Mouse (Mus musculus) stomach, postnatal 0 days (tissue): ENCODE results near the gene Cox4i2. TPM values are rescaled to one million over a fixed set of nuclear protein-coding genes. Genes with fewer than 3 reads are reported as not detected.

Experiments
- ATAC-seq: fragments of 200-750 bp; cut with Nextera tagmentation; 2 replicates; pipeline ENCODE4 v1.8.0; 2017; ENCODE audit not compliant: low FRiP score, low TSS enrichment
- DNase-seq: peaks from one replicate; pipeline ENCODE4 v3.0.0-alpha.2; 2016; ENCODE audit warnings: low spot score
- H3K27ac ChIP-seq: fragments of 300-500 bp; sonication (generic); replicated peaks from 2 replicates; pipeline ENCODE4 v1.5.1; 2014; ENCODE audit warnings: mild to moderate bottlenecking, control low read depth
- H3K27me3 ChIP-seq: fragments of 300-500 bp; sonication (generic); 2 replicates; pipeline ENCODE4 v1.6.1; 2014; ENCODE audit warnings: low read length; ENCODE audit not compliant: control insufficient read depth, insufficient read depth
- H3K36me3 ChIP-seq: fragments of 300-500 bp; sonication (generic); 2 replicates; pipeline ENCODE4 v1.6.1; 2014; ENCODE audit warnings: low read length, mixed read lengths; ENCODE audit not compliant: control insufficient read depth, insufficient read depth
- H3K4me1 ChIP-seq: fragments of 300-500 bp; sonication (generic); replicated peaks from 2 replicates; pipeline ENCODE4 v1.6.1; 2014; ENCODE audit warnings: antibody characterized with exemption; ENCODE audit not compliant: control insufficient read depth, insufficient read depth
- H3K4me2 ChIP-seq: fragments of 300-500 bp; sonication (generic); replicated peaks from 2 replicates; pipeline ENCODE4 v1.6.1; 2014; ENCODE audit warnings: low read depth, mild to moderate bottlenecking, control low read depth, moderate library complexity
- H3K4me3 ChIP-seq: fragments of 300-500 bp; sonication (generic); 2 replicates; pipeline ENCODE4 v1.5.1; 2014; ENCODE audit warnings: low read depth, low read length, control low read depth
- H3K9ac ChIP-seq: fragments of 300-500 bp; sonication (generic); 2 replicates; pipeline ENCODE4 v1.6.1; 2014; ENCODE audit warnings: mild to moderate bottlenecking, low read length, control low read depth, mixed read lengths
- H3K9me3 ChIP-seq: fragments of 300-500 bp; sonication (generic); 2 replicates; pipeline ENCODE4 v1.6.1; 2016; ENCODE audit warnings: low read length; ENCODE audit not compliant: control insufficient read depth
- CTCF ChIP-seq: IDR thresholded peaks from 2 replicates; pipeline ENCODE4 v1.5.1; 2016; ENCODE audit warnings: antibody characterized with exemption, low read depth, mild to moderate bottlenecking, moderate library complexity
- EP300 ChIP-seq: optimal IDR thresholded peaks from 2 replicates; pipeline ENCODE3; 2016; ENCODE audit warnings: antibody characterized with exemption
- WGBS: fragments of 180-500 bp; shearing (Covaris S2); extraction: QIAGEN DNeasy Blood & Tissue Kit; methylation state at CpG from one replicate; pipeline ENCODE4 v1.1.7; 2014; 5-methylcytosine and 5-hydroxymethylcytosine counted together
- polyA plus RNA-seq: library from polyadenylated mRNA; unstranded; fragments of >200 nt; fragmentation: Nextera tagmentation; extraction: Ambion mirVana; gene quantifications from 2 replicates; pipeline ENCODE4 v1.2.1, GENCODE M21; 2015

Cox4i2 gene
- polyA plus RNA-seq, 1 experiment from 2014 or later = 10.6 TPM

GRCm38 (mm10) chr2:152739842-152740260, 14.1 kb upstream of the Cox4i2 start:
- Histone ChIP-seq H3K4me3 (no peak overlapping the region), H3K9me3 (no peaks in the 10 kb centered on the region), H3K36me3 (no peaks in the 10 kb centered on the region), H3K9ac (0 out of 2 replicates have a peak overlapping the region, but pooled peaks have one; percentile 23), H3K4me2 (peak overlapping the region; percentile 86), H3K27ac (peak overlapping the region; percentile 95), H3K27me3 (no peaks in the 10 kb centered on the region), H3K4me1 (0 out of 2 replicates have a peak, but pooled peaks cover 2% of the 10 kb centered on the region)
- 8% methylated on average over 3 of the region's 3 CpGs for WGBS
- peak; percentile 58 for ATAC-seq
- DNase-seq = no peak
- TF ChIP-seq CTCF = no peak
- no peak for TF ChIP-seq EP300

DNA sequence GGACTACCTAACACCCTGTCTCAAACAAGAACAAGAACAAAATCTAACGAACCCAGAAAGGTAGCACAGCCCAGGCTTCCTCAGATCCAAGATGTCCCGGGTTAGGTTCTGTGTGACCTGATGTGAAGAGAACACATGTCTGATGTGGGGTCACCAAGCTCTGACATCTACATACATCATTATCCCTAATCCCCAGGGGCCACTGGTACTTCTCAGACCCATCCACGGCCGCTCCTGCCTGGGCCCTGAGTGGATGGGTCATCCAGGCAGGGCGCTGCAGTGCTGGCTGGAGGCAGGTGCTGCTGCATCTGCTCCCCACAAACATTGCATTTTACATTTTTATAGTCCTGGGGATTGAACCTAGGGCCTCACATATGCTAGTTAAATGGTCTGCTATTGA, 13.5 kb upstream of the Cox4i2 start:
- H3K4me2 ChIP-seq = no peak overlapping the region
- H3K27me3 ChIP-seq = no peaks in the 10 kb centered on the region
- no peaks in the 10 kb centered on the region for H3K4me1 ChIP-seq
- H3K27ac ChIP-seq = peak overlapping the region; percentile 95
- no peak for DNase-seq
- 62% methylated on average over 5 of the region's 5 CpGs for WGBS
- no peaks in the 10 kb centered on the region for H3K36me3 ChIP-seq
- H3K9me3 ChIP-seq = no peaks in the 10 kb centered on the region
- no peak for ATAC-seq
- H3K9ac ChIP-seq = no peak overlapping the region
- no peak for TF ChIP-seq CTCF
- TF ChIP-seq EP300 = no peak
- H3K4me3 ChIP-seq = no peak overlapping the region

DNA sequence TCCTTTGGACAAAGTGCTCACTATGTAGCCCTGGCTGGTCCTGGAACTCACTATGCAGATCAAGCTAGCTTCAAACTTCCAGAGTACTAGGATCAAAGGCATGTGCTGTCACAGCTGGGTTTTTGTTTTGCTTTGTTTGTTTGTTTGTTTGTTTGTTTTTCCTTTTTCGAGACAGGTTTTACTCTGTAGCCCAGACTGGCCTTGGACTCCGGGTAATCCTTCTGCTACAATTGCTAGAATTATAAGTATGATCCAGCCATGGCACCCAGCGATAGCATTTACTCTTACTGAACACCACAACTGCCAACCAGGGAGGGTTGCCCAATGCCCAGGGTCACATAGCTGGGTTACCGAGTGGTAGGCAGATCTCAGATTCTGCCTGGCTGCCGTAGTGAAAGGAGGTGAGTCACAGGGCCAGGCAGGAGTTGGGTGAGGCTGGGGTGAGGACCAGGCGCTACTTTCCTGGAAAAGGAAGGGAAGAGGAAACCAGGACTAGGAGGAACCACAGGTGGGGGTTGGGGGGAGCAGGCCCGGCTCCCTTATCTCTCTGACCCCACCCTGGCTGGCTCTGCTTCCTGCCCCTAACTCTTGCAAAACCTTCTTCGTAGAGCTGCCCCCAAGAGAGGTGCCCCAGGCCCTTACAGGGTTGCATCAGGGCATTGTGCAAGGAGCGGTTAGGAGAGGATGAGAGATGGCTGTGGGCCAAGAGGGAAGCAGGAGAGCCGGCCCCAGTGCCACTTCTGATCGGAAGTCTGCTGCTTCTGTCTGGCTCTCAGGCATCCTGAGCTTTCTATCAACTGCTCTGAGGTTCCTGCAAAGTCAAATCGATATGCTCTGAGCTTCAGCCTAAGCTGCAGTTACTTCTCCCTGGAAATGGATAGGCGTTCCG, 12.6 kb upstream of the Cox4i2 start:
- H3K4me3 ChIP-seq = no peak overlapping the region
- H3K27ac ChIP-seq = peak overlapping the region; percentile 95
- no peaks in the 10 kb centered on the region for H3K27me3 ChIP-seq
- peak; percentile 73 for ATAC-seq
- H3K9ac ChIP-seq = no peak overlapping the region; the same call in 1 of the 2 replicates
- 19% methylated on average over 14 of the region's 14 CpGs for WGBS
- H3K4me1 ChIP-seq = no peaks in the 10 kb centered on the region
- DNase-seq = peak; percentile 90
- 0 out of 2 replicates have a peak overlapping the region, but pooled peaks have one; percentile 12 for H3K4me2 ChIP-seq
- no peaks in the 10 kb centered on the region for H3K9me3 ChIP-seq
- no peaks in the 10 kb centered on the region for H3K36me3 ChIP-seq
- TF ChIP-seq EP300 = peak; percentile 93
- TF ChIP-seq CTCF = peak; percentile 24; the same call in 1 of the 2 replicates

- 28% methylated on average over 10 of the region's 10 CpGs for WGBS
- DNase-seq (peak; percentile 91), ATAC-seq (peak; percentile 40)
- Histone ChIP-seq H3K9ac (no peak overlapping the region; the same call in 1 of the 2 replicates), H3K36me3 (no peaks in the 10 kb centered on the region), H3K4me2 (no peak overlapping the region), H3K27ac (peak overlapping the region; percentile 95), H3K27me3 (no peaks in the 10 kb centered on the region), H3K4me3 (no peak overlapping the region), H3K4me1 (no peaks in the 10 kb centered on the region), H3K9me3 (no peaks in the 10 kb centered on the region)
- TF ChIP-seq CTCF = peak; percentile 91
- TF ChIP-seq EP300 = no peak
These were observed 11.5 kb upstream of the Cox4i2 start for GRCm38 (mm10) chr2:152742435-152742834.

DNA sequence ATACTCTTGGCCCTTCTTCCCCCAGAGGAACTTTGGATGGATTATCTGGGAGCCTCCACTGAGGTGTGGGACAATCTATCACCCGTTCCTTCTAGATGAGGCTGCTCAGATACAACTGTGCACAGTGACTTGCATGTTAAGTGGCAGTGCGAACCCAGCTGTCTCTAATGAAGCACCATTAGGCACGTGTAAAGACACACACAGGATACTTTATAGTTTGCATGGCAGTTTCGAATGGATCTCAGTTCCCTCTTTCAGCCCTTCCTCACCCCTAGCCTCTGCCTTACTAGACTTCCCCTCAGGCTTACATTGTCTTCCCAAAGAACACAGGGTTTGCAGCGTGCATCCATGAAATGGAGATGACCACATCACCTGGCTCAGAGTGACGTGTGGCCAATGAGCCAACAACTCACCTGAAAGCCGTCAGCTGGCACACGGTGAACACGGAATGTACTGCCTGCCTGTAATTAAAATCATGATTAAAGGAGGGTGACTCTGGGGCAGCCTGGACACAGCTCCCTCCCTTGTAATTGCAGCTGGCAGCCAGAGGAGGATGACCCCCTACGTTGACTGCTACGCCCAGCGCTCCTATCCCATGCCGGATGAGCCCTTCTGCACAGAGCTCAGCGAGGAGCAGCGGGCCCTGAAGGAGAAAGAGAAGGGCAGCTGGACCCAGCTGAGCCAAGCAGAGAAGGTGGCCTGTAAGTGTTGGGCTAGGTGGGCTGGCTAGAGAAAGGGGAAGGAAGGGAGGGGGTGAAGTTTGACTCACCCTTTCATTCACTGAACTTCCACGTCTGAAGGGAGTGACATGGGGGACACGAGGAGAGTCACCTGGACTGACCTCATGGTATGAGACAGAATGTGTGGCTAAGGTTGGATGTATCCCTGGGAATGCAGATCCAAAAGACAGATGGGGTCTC, 2.8 kb downstream of the Cox4i2 start:
- Histone ChIP-seq H3K27ac (no peak overlapping the region), H3K9ac (no peak overlapping the region), H3K4me3 (no peak overlapping the region), H3K27me3 (no peaks in the 10 kb centered on the region), H3K4me1 (no peaks in the 10 kb centered on the region), H3K4me2 (no peak overlapping the region), H3K36me3 (no peaks in the 10 kb centered on the region), H3K9me3 (no peaks in the 10 kb centered on the region)
- ATAC-seq (peak; percentile 18), DNase-seq (no peak)
- 76% methylated on average over 17 of the region's 17 CpGs for WGBS
- TF ChIP-seq EP300 (no peak), CTCF (no peak)
